Mouse (Mus musculus) embryonic facial prominence, embryonic 11.5 days (tissue): ENCODE results near the gene Ptprt. TPM values are rescaled to one million over a fixed set of nuclear protein-coding genes. Genes with fewer than 3 reads are reported as not detected.

ENCODE experiments used
- ATAC-seq: fragments of 200-750 bp; cut with Nextera tagmentation; replicated peaks from 2 replicates; pipeline ENCODE4 v1.8.0; 2017; ENCODE audit warnings: low read depth; ENCODE audit not compliant: insufficient number of reproducible peaks, low FRiP score, low TSS enrichment
- DNase-seq: peaks from one replicate; pipeline ENCODE4 v3.0.0-alpha.2; 2015; ENCODE audit warnings: low spot score
- H3K27ac ChIP-seq: fragments of 300-500 bp; sonication (generic); replicated peaks from 2 replicates; pipeline ENCODE4 v1.5.1; 2014; ENCODE audit warnings: mild to moderate bottlenecking, low read depth, low read length, control low read depth
- H3K27me3 ChIP-seq: fragments of 300-500 bp; sonication (generic); 2 replicates; pipeline ENCODE4 v1.6.1; 2014; ENCODE audit warnings: mild to moderate bottlenecking, low read length, moderate library complexity, mixed read lengths; ENCODE audit not compliant: control insufficient read depth, insufficient read depth
- H3K36me3 ChIP-seq: fragments of 300-500 bp; sonication (generic); replicated peaks from 2 replicates; pipeline ENCODE4 v1.6.1; 2014; ENCODE audit warnings: low read depth, mild to moderate bottlenecking, low read length, moderate library complexity, mixed read lengths; ENCODE audit not compliant: control insufficient read depth, insufficient read depth
- H3K4me1 ChIP-seq: fragments of 300-500 bp; sonication (generic); 2 replicates; pipeline ENCODE4 v1.6.1; 2014; ENCODE audit warnings: low read length, mixed read lengths; ENCODE audit not compliant: control insufficient read depth, insufficient read depth
- H3K4me2 ChIP-seq: fragments of 300-500 bp; sonication (generic); 2 replicates; pipeline ENCODE4 v1.6.1; 2014; ENCODE audit warnings: low read depth, mild to moderate bottlenecking, control low read depth, low read length, moderate library complexity
- H3K4me3 ChIP-seq: fragments of 300-500 bp; sonication (generic); 2 replicates; pipeline ENCODE4 v1.5.1; 2014; ENCODE audit warnings: low read depth, low read length, control low read depth
- H3K9ac ChIP-seq: fragments of 300-500 bp; sonication (generic); replicated peaks from 2 replicates; pipeline ENCODE4 v1.6.1; 2014; ENCODE audit warnings: mild to moderate bottlenecking, control low read depth, low read length
- H3K9me3 ChIP-seq: fragments of 300-500 bp; sonication (generic); replicated peaks from 2 replicates; pipeline ENCODE4 v1.6.1; 2016; ENCODE audit warnings: mild to moderate bottlenecking, low read length, inconsistent platforms, mixed read lengths; ENCODE audit not compliant: control insufficient read depth
- WGBS: fragments of 180-500 bp; shearing (Covaris S2); extraction: QIAGEN DNeasy Blood & Tissue Kit; methylation state at CpG from one replicate; pipeline ENCODE4 v1.1.7; 2014; 5-methylcytosine and 5-hydroxymethylcytosine counted together
- polyA plus RNA-seq: library from polyadenylated mRNA; unstranded; fragments of >200 nt; fragmentation: Nextera tagmentation; extraction: Ambion mirVana; gene quantifications from 2 replicates; pipeline ENCODE4 v1.2.1, GENCODE M21; 2014

Ptprt gene
- 0.82 and 1.00 TPM in 2 replicates for polyA plus RNA-seq

GRCm38 (mm10) chr2:162660941-162661386, at the start of gene Ptprt:
Gene Ptprt (minus strand): TSS chr2:162661147.
- Histone ChIP-seq H3K9ac (peak within 1 kb of the TSS; percentile 51), H3K36me3 (no peaks in the 10 kb centered on the region), H3K4me2 (peak within 1 kb of the TSS; percentile 98), H3K27ac (no peak within 1 kb of the TSS), H3K4me1 (peaks cover 4% of the 10 kb centered on the region), H3K27me3 (peaks cover 32% of the 10 kb centered on the region), H3K4me3 (peak within 1 kb of the TSS; percentile 55), H3K9me3 (no peaks in the 10 kb centered on the region)
- DNase-seq (peak; percentile 34), ATAC-seq (peak; percentile 49; the same call in 1 of the 2 replicates)
- WGBS, result 1% methylated on average over 42 of the region's 73 CpGs

- Histone ChIP-seq H3K36me3 (no peaks in the 10 kb centered on the region), H3K27me3 (no peaks in the 10 kb centered on the region), H3K4me3 (no peak overlapping the region), H3K9ac (no peak overlapping the region), H3K4me1 (no peaks in the 10 kb centered on the region), H3K4me2 (no peak overlapping the region), H3K9me3 (no peaks in the 10 kb centered on the region), H3K27ac (no peak overlapping the region)
- ATAC-seq (no peak), DNase-seq (no peak)
- WGBS, result 85% methylated on average over 2 of the region's 2 CpGs
These were observed 49.5 kb upstream of the Ptprt start for GRCm38 (mm10) chr2:162710443-162710842.

- Histone ChIP-seq H3K9me3 (no peaks in the 10 kb centered on the region), H3K4me1 (no peaks in the 10 kb centered on the region), H3K27ac (no peak overlapping the region), H3K4me3 (no peak overlapping the region), H3K36me3 (no peaks in the 10 kb centered on the region), H3K4me2 (no peak overlapping the region), H3K27me3 (no peaks in the 10 kb centered on the region), H3K9ac (no peak overlapping the region)
- DNase-seq, result no peak
- WGBS, result 73% methylated on average over 3 of the region's 3 CpGs
- ATAC-seq, result no peak
These were observed 38.7 kb upstream of the Ptprt start for GRCm38 (mm10) chr2:162699691-162700090.

- no peaks in the 10 kb centered on the region for H3K36me3 ChIP-seq
- H3K4me1 ChIP-seq, result no peaks in the 10 kb centered on the region
- H3K9me3 ChIP-seq, result no peaks in the 10 kb centered on the region
- no peak overlapping the region for H3K27ac ChIP-seq
- H3K4me2 ChIP-seq, result no peak overlapping the region
- H3K9ac ChIP-seq, result no peak overlapping the region
- no peaks in the 10 kb centered on the region for H3K27me3 ChIP-seq
- DNase-seq, result no peak
- ATAC-seq, result no peak
- no peak overlapping the region for H3K4me3 ChIP-seq
These were observed 38.1 kb upstream of the Ptprt start for GRCm38 (mm10) chr2:162699036-162699435.

DNA sequence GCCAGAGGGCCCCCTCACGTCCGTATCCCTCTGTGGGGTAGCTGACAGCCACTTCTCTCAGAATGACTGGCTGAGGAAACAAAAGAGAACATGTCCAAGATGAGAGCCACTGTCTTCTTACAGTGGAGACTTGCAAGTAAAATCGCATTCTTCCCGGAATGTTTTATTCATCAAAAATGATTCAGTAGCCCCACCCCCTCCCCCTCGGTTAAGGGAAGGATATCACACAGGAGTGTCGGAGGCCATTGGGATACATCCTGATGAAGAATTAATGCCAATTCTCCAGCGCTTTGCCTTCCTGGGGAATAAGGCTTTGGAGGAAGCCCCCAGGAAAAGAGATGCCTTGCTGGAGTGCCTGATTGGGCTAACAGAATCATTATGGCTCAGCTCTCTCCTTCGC, 37.1 kb upstream of the Ptprt start:
- DNase-seq (no peak), ATAC-seq (no peak)
- H3K9me3 ChIP-seq, result no peaks in the 10 kb centered on the region
- no peak overlapping the region for H3K4me3 ChIP-seq
- no peak overlapping the region for H3K9ac ChIP-seq
- no peaks in the 10 kb centered on the region for H3K27me3 ChIP-seq
- H3K4me2 ChIP-seq, result no peak overlapping the region
- no peaks in the 10 kb centered on the region for H3K4me1 ChIP-seq
- WGBS, result 74% methylated on average over 8 of the region's 8 CpGs
- H3K27ac ChIP-seq, result no peak overlapping the region
- no peaks in the 10 kb centered on the region for H3K36me3 ChIP-seq

- Histone ChIP-seq H3K9me3 (no peaks in the 10 kb centered on the region), H3K27ac (no peak overlapping the region), H3K36me3 (no peaks in the 10 kb centered on the region), H3K4me3 (no peak overlapping the region), H3K9ac (no peak overlapping the region), H3K27me3 (no peaks in the 10 kb centered on the region), H3K4me1 (no peaks in the 10 kb centered on the region), H3K4me2 (no peak overlapping the region)
- DNase-seq (no peak), ATAC-seq (no peak)
- 79% methylated on average over 10 of the region's 10 CpGs for WGBS
These were observed 36.2 kb upstream of the Ptprt start for GRCm38 (mm10) chr2:162697151-162697550.

- H3K4me2 ChIP-seq, result no peak overlapping the region
- no peak overlapping the region for H3K27ac ChIP-seq
- no peak overlapping the region for H3K9ac ChIP-seq
- no peak for DNase-seq
- H3K27me3 ChIP-seq, result no peaks in the 10 kb centered on the region
- ATAC-seq, result no peak
- WGBS, result 98% methylated on average over 12 of the region's 12 CpGs
- H3K36me3 ChIP-seq, result no peaks in the 10 kb centered on the region
- H3K4me3 ChIP-seq, result no peak overlapping the region
- H3K4me1 ChIP-seq, result no peaks in the 10 kb centered on the region
- H3K9me3 ChIP-seq, result no peaks in the 10 kb centered on the region
These were observed 31.2 kb upstream of the Ptprt start for GRCm38 (mm10) chr2:162692143-162692542.

GRCm38 (mm10) chr2:162682674-162683073, 21.7 kb upstream of the Ptprt start:
- no peak overlapping the region for H3K4me2 ChIP-seq
- H3K27me3 ChIP-seq, result no peaks in the 10 kb centered on the region
- H3K9ac ChIP-seq, result no peak overlapping the region
- DNase-seq (peak; percentile 67), ATAC-seq (peak; percentile 44; the same call in 1 of the 2 replicates)
- H3K9me3 ChIP-seq, result no peaks in the 10 kb centered on the region
- no peaks in the 10 kb centered on the region for H3K4me1 ChIP-seq
- no peak overlapping the region for H3K27ac ChIP-seq
- H3K4me3 ChIP-seq, result no peak overlapping the region
- WGBS, result 11% methylated on average over 6 of the region's 6 CpGs
- H3K36me3 ChIP-seq, result no peaks in the 10 kb centered on the region
